Mouse (Mus musculus) urinary bladder, postnatal 25 days (tissue): Measurements from ENCODE around the gene Scd4.

Source experiments
- DNase-seq: peaks from one replicate; pipeline ENCODE4 v3.0.0; 2022; ENCODE audit warnings: low spot score

Scd4 gene

GRCm38 (mm10) chr19:44377629-44378375 lies 44.9 kb downstream of the Scd4 start:
- no peak for DNase-seq

- no peak for DNase-seq
Measured at GRCm38 (mm10) chr19:44379090-44379489, 46.2 kb downstream of the Scd4 start.

GRCm38 (mm10) chr19:44380065-44380464 lies 47.2 kb downstream of the Scd4 start:
- DNase-seq = no peak

- DNase-seq = no peak
Measured at GRCm38 (mm10) chr19:44382682-44383321, 49.9 kb downstream of the Scd4 start.

- no peak for DNase-seq
Measured at GRCm38 (mm10) chr19:44385887-44386498, 53.1 kb downstream of the Scd4 start.

- DNase-seq = no peak
Measured at GRCm38 (mm10) chr19:44387089-44387671, 54.3 kb downstream of the Scd4 start.

GRCm38 (mm10) chr19:44387746-44388474 lies 55.0 kb downstream of the Scd4 start:
- no peak for DNase-seq

GRCm38 (mm10) chr19:44388475-44389428 lies 55.9 kb downstream of the Scd4 start:
- peak; percentile 91 for DNase-seq

- no peak for DNase-seq
Measured at GRCm38 (mm10) chr19:44389507-44389906, 56.6 kb downstream of the Scd4 start.

- no peak for DNase-seq
Measured at GRCm38 (mm10) chr19:44391856-44392255, 59.0 kb downstream of the Scd4 start.

- DNase-seq = no peak
Measured at GRCm38 (mm10) chr19:44392339-44393009, 59.6 kb downstream of the Scd4 start.

- no peak for DNase-seq
Measured at GRCm38 (mm10) chr19:44393962-44394422, 61.1 kb downstream of the Scd4 start.

- DNase-seq = no peak
Measured at GRCm38 (mm10) chr19:44394972-44395371, 62.1 kb downstream of the Scd4 start.
